Mouse (Mus musculus) left cerebral cortex, postnatal 25 days (tissue): ENCODE data around the gene Dlst. TPM values are rescaled to one million over a fixed set of nuclear protein-coding genes. Genes with fewer than 3 reads are reported as not detected.

Experiments
- DNase-seq, 2 experiments: peaks; one replicate each; pipeline ENCODE4 v3.0.0; 2022; ENCODE audit warnings: low spot score in 2 of 2, mixed read lengths in 1 of 2
- intact Hi-C: fragments of 180-260 bp; cut with DNase I; formaldehyde crosslinking; loops from one replicate; pipeline ENCODE4 v1.15.1; 2025
- total RNA-seq, 2 experiments: library from RNA; stranded (reverse); gene quantifications; 2 replicates each; pipeline ENCODE4 v1.2.3; 2021

Gene Dlst
- total RNA-seq = 100 to 1,000 TPM; 157 TPM

GRCm38 (mm10) chr12:85110698-85111592, at the start of gene Dlst, which contains the start of gene Prox2:
Gene Dlst (plus strand): TSS chr12:85110833.
Gene Prox2 (minus strand): TSS chr12:85110759.
- intact Hi-C loops = no loop called here

DNA sequence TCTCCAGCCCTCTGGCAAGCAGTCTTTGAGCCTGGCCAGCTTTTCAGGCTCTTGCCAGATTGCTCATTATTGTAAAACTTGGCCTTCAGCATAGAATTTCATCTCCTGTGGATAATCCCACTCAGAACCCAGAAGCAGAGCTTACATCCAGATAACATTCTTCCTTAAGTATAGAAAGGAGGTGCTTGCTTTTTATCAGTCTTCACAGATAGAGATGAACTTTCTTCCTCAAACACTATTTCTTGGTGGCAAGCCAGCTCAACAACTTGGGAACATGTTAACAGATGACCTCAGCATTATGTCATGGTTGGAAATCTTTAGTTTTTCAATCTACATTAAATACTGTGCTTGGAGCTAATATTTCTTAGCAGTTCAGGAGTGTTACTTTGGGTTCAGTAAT, 39.6 kb upstream of the Dlst start:
- DNase-seq = no peak
- intact Hi-C loops = no loop called here

More at GRCm38 (mm10) chr12:85110698-85111592, at the start of gene Dlst, which contains the start of gene Prox2:
- peak; percentile 88 to 91 for DNase-seq

GRCm38 (mm10) chr12:85077100-85077499, 33.5 kb upstream of the Dlst start:
- intact Hi-C loops = no loop called here
- DNase-seq = peak in 1 of 2 experiments; percentile 85

DNA sequence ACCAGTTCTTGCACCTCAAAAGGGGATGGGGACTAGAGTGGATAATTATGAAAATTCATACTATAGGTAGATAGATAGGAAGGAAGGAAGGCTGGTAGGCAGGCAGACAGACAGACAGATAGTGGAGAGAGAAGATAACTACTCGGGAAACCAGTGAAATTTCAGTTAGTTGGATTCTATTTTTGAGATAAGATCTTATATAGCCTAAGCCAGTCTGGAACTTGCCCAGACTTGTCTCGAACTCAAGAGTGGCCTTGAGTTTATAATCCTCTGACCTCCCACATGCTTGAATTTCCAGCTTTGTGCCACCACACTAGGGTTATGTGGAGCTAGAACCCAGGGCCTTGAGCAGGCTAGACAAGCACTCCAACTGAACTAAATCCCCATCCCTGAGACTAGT, 26.4 kb upstream of the Dlst start:
- no peak for DNase-seq
- intact Hi-C loops = no loop called here

GRCm38 (mm10) chr12:85084941-85085340, 25.7 kb upstream of the Dlst start:
- no peak for DNase-seq
- intact Hi-C loops = no loop called here

- intact Hi-C loops = no loop called here
- DNase-seq = no peak
Measured at GRCm38 (mm10) chr12:85087845-85088244, 22.8 kb upstream of the Dlst start.

DNA sequence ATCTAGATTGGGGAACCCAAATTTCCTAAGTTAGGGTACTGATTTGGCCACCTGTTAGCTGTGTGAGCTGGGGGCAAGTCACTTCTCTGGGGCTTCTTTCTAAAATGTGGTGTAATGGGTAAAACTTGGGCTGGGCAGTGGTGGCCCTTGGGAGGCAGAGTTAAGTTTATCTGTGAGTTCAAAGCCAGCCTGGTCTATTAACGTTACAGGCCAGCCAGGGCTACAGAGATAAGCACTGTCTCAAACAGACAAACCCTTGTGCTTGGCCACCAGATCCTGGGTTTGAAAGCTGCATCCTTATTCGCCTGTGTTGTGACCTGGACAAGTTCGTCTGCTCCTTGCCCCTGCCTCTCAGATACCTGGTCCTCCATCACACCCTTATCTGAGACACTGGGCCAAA, 19.4 kb upstream of the Dlst start:
- intact Hi-C loops = no loop called here
- DNase-seq = no peak

GRCm38 (mm10) chr12:85092214-85092613, 18.4 kb upstream of the Dlst start:
- DNase-seq = peak; percentile 54 to 70
- intact Hi-C loops = no loop called here

- intact Hi-C loops = no loop called here
- DNase-seq = peak in 1 of 2 experiments; percentile 85
Measured at GRCm38 (mm10) chr12:85094010-85094409, 16.6 kb upstream of the Dlst start.

GRCm38 (mm10) chr12:85094706-85095105, 15.9 kb upstream of the Dlst start:
- DNase-seq = no peak
- intact Hi-C loops = no loop called here

- no peak for DNase-seq
- intact Hi-C loops = no loop called here
Measured at GRCm38 (mm10) chr12:85095146-85095545, 15.5 kb upstream of the Dlst start.

DNA sequence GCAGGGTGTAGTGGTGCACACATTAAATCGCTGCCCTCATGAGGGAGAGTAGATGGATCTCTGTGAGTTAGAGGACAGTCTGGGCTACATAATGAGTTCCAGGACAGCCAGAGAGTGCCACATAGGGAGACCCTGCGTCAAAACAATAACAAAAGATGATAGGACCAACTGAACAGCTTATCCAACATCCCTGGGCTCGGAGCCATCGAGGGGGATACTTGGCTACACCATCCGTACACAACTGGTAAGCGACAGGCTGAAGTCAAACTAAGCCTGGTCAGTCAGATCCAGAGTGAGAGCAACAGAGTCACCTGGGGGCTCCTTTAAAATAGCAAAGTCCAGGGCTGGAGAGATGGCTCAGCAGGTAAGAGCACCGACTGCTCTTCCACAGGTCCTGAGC, 14.8 kb upstream of the Dlst start:
- DNase-seq = no peak
- intact Hi-C loops = no loop called here

DNA sequence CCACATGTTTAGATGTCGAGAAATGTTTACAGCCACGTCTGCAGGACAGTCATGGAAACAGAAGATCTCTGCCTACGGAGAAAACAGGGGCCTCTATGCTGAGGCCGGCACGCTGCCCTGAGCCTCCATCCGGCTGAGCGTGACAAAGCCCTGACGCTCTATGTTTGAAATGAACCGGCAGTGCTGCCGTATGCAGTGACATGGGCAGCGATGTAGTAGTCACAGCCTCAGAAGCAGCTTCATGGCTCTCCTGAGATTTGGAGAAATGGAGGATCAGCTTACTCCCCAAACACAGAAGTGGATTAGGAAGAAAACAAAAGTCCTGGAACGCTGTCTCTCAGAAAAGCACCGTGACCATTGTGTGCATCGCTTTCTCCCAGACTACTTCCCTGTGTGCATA, 9.6 kb upstream of the Dlst start:
- DNase-seq = no peak
- intact Hi-C loops = no loop called here

DNA sequence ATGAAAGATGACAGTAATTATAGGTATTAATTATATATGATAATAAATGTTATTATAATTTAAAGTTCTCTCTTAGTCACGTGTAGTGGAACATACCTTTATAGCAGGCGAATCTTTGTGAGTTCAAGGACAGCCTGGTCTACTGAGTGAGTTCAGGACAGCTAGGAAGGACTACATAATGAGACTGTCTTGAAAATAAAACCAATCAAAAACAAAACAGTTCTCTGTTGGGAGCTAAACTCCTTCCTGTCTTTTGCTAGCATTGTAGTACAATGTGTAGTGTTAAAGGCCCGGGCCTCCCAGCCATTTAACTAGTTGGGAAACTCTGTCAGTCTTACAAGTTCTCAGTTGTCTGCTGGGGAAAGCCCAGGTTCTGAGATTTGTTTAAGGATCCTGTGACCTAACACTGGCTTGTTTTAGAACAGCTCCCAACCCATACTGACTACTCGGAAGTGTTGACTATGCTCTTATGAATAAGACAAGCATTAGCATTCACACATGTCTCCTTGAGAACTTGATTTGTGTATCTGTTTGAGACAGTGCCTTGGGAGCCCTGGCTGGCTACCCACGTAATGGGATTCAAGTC, 9.0 kb upstream of the Dlst start:
- DNase-seq = no peak
- intact Hi-C loops = no loop called here

- intact Hi-C loops = no loop called here
- DNase-seq = no peak
Measured at GRCm38 (mm10) chr12:85103096-85103495, 7.5 kb upstream of the Dlst start.

DNA sequence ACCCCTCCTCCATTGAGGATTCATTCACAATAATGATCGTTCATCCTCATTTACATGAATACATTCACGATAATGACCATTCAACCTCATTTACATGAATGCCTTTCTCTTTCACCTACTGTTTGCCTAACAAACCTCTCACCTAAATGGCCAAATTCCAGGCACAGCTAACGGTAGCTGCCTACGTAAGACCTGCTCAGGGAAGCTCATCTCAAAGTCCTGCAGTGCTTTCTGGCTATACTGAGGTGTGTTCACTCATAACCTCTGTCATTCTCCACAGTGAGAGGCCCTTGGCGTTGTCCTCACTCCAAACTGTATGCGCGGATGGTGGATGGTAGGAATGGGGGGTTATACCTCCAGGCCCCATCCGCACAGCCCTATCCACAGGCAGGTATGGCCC, 5.8 kb upstream of the Dlst start:
- intact Hi-C loops = no loop called here

DNA sequence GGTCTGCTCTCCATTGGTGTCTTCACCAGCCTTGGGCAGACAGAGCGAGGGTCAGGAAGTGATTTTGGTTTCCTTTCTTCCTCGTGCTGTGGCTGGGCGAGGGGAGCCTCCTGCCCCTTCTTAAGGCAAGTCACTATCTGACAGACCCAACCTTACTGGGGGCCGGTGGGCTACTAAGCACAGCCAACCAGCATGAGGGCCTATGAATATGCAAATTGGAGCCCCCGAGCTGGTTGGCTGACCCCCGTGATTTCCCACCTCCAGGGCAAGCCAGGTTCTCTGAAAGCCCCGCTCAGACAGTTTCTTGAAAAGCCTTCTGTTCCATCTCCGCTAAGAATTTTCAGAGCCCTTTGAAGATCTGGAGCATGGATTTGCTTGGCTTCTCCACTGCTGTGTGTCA, 4.3 kb upstream of the Dlst start:
- intact Hi-C loops = no loop called here
- DNase-seq = no peak

More for the DNA sequence above, 5.8 kb upstream of the Dlst start:
- no peak for DNase-seq

- DNase-seq = no peak
- intact Hi-C loops = no loop called here
Measured at GRCm38 (mm10) chr12:85108643-85109042, 2.0 kb upstream of the Dlst start.

DNA sequence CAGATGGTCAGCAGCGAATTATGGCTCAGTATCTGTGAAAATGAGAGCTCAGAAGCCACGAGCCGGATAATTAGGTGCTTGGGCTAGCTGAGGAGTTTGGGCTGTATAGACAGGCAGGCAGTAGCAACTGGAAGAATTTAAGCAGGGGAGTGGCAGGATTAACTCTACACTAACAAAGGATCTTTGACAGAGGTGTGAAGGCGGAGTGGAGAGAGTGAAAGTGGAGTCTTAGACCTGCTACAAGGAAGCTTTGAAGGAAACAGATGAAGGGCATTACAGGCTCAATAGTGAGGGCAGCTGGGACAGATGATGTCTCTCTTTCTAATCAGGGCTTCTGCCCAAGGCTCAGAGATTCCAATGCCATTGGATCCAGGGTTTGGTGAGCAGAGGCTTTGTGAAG, 1.2 kb upstream of the Dlst start:
- intact Hi-C loops = no loop called here
- no peak for DNase-seq

DNA sequence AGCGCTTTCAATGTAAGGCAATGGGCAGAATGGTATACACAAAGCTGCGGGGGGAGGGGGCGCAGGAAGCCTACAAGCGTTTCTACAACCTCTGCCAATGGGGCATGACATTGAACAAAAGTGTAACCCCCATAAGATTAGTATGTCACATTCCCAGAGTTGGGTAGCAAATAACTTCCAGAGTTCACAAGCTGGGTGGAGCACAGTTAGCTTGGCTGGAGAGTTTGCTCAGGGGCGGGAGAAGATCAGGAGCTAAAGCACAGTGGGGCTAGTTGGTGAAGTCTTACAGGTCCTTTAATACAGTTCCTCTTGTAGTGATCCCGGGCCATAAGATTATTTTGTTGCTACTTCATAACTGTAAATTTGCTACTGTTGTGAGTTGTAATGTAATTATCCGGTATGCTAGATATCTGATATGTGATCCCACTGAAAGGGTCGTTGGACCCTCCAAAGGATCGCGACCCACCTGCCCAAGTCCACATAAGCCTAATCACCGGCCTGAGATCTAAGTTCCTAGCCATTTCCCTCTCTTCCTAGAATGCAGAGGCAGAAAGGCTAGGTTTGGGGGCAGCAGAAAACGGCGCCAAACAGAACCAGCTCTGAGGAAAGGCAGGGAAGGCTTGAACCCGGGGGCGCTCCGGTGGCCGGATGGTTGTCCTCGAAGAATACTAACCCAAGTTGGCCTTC, 479 bp upstream of the Dlst start:
- no peak for DNase-seq
- intact Hi-C loops = no loop called here
